Mouse (Mus musculus) lung, adult 2 months (tissue): ENCODE results near the gene Ahnak2.

Experiments
- CTCF ChIP-seq: fragments of 200-500 bp; IDR thresholded peaks from 2 replicates; pipeline ENCODE4 v1.5.1; 2011; ENCODE audit warnings: mild to moderate bottlenecking, low read length, control low read depth; ENCODE audit not compliant: insufficient read depth
- POLR2A ChIP-seq: fragments of 200-500 bp; IDR thresholded peaks from 2 replicates; pipeline ENCODE4 v1.6.1; 2011; ENCODE audit warnings: low read depth, mild to moderate bottlenecking, control low read depth, low read length, borderline replicate concordance; ENCODE audit errors: extremely low read depth

GRCm38 (mm10) chr12:112802917-112803316 is 460 bp upstream of the Ahnak2 start:
- TF ChIP-seq CTCF (no peak), POLR2A (no peak)
